Mouse (Mus musculus): ENCODE results near the gene Olfr1200.

The Olfr1200 gene

DNA sequence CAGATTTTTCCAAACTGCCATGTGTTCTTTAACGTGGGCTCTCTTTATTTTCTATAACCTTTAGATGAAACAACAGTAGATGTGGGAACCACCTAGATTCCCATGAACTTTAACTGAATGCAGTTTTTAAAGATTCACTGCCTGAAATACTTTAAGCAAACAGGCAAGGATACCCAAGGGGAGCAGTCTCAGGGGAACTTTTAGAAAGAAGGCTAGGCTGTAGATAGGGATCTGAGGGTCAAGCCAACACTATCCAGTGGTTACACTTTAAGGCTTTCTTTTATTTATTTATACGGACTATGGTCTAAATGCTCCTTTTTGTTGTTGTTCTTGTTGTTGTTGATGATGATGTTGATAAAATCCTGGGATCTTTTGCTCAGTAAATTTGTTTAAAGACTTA is at the start of gene Olfr1200:
Gene Olfr1200, minus strand, starts transcription at position 101 of the 400 bp plus-strand sequence.
- no peak for DNase-seq (ENCODE audit: low spot score in 2 of 2)

- DNase-seq (ENCODE audit: low spot score in 2 of 2), result no peak
These were observed 43.9 kb upstream of the Olfr1200 start, which contains the start of gene Olfr1202 for GRCm38 (mm10) chr2:88814196-88814595. Gene Olfr1202 (plus strand): TSS chr2:88814496.

DNA sequence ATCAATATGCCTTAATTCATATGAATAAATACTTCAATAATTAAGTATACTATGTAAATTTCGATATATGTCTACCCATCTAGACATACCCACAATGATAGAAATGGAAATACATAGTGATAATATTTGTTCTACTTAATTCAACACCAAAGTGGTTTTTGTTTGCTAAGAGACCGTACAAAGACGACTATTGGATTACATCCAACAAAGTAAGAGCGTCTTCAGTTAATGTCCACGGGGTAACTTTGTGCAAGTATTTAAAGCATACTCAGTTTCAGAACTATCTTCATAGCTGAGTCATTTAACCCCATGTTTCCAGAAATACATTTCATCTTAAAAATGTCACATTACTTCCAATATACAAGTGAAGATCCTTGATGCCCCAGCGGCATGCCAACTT is 22.4 kb upstream of the Olfr1200 start, which contains the start of gene Olfr1201:
Gene Olfr1201, plus strand, starts transcription at position 301 of the 400 bp plus-strand sequence.
- no peak for DNase-seq (ENCODE audit: low spot score in 2 of 2)

DNA sequence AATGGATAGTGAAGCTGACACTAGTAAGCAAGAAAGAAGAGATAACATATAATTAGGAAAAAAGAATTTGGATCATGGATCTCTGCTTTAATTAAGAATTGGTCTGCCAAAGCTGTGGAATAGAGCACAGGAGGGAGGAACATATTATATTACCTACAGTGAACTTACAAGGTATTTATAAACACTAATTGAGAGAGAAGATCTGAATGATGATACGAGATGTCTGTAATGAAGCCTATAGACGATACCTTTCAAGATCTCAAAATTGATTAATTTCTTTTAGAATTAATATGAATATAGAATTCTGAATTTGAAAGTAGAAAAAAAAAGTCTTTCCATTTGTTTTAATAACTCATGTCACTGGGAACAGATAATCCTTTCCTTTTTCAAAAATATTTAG is 9.9 kb downstream of the Olfr1200 start, which contains the start of gene Olfr1199:
Gene Olfr1199, minus strand, starts transcription at position 101 of the 400 bp plus-strand sequence.
- DNase-seq (ENCODE audit: low spot score in 2 of 2), result no peak

- no peak for DNase-seq (ENCODE audit: low spot score in 2 of 2)
These were observed 19.0 kb downstream of the Olfr1200 start, which contains the start of gene Olfr1198 for GRCm38 (mm10) chr2:88751270-88751669. Gene Olfr1198 (minus strand): TSS chr2:88751370.

DNA sequence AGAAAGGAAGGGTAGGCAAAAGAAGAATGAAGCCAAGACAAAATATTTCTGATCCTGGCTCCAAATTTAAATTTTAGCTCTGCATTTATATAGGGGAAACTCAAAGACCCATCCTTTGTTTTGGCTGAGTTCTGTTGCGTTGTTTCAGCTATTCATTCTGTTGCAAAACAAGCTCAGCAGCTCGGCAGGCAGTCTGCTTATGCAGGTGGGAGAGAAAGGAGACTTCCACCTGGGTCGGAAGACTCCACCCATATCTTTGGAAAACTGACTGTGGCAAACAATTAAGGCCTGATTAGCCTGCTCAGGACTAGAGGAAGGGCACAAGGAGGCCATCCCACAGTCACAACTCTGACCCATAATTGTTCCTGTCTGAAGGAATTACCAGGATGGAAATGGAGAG is 26.9 kb downstream of the Olfr1200 start:
- no peak for DNase-seq (ENCODE audit: low spot score in 2 of 2)

DNA sequence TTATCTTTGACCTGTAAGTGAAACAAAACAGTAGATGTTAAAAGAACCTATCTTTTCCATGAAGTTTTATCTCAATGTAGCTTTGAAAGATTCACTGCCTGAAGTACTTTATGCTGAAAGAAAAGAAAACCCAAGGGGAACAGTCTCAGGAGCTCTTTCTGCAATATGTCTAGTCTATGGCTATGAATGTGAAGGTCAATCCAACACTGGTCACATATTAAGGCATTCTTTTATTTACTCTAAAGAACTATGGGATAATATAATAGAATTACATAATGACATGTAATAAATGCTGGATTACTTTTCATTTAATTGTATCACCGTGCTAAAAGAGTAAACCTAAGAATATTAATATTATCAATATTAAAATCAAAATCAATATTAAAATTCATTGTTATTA is 38.0 kb downstream of the Olfr1200 start, which contains the start of gene Olfr1197:
Gene Olfr1197, minus strand, starts transcription at position 101 of the 400 bp plus-strand sequence.
- no peak for DNase-seq (ENCODE audit: low spot score in 2 of 2)

All from cerebellum, postnatal 4 days (tissue).